Mouse (Mus musculus) mouse trophoblast stem cell (cell line): ENCODE results near the gene Sumf1.

Source experiments
- in situ Hi-C, 2 experiments: fragments of 300-500 bp; cut with MseI, MboI; formaldehyde crosslinking; loops; 2 replicates in 1 of 2; 3 replicates in 1 of 2; pipeline ENCODE4 v1.15.1; 2025

Gene Sumf1

DNA sequence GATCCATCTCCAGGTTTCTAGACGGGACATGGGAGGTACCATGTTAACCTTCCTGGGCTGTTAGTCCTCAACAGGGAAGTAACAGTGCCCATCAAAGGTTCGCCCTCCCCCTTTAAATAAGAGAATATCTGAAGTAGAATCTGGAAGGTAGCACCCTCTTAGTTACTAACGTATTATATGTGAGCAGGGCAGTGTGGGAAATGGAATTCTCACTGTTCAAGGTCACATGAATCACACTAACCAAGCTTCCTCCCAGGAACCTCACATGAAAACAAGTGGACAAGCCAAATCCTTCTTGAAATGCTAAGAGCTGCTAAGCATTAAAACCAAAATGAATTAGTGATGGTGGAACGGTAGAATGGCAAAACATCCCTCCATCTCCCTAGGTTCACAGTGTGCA is 38.7 kb downstream of the Sumf1 start:
- in situ Hi-C loops: no loop called here

DNA sequence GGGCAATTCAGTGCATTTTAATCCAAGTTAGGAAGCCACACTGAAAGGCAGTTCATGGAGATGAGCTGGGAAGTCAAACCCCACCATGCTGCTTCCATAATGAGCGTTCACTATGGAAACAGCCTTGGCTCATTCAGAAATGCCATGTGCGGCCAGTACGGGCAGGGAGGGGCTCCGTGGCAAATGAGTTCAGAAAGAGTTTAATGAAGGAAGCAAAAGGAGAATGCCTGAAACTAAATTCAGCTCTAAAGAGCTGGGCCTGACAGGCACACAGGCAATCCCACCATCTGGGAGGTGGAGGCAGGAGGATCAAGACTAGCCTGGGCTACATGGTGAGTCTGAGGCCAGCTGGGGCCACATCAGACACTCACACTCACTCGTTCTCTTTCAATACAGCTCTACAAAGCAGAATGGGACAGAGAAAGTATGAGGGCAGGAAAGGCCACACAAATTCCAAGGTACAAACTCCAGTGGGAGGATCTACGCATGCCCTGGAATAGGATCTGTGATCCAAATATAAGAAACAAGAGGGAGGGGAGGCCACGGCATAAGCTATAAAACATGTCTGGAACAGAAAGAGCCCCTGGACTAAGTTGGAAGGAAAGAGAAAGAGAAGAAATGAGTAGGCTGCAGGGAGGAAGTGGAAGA is 39.3 kb downstream of the Sumf1 start:
- in situ Hi-C loops: no loop called here

DNA sequence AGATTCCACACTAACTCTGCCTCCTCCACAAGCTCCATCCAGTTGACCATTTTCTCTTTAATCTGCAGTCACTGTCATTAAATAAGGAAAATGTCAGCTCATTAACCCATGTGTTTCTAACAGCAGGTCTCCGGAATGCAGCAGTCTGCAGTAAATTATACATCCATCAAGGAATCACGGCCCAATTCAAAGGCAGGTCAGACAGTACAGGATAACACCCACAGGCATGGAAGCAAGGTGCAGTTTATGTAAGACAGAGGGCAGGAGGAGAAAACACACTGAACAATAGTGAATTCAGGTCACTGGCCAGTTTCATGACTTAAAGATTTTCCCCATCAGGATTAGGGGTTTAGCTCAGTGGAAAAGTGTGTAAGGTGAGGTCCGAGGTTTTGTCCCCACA is 40.1 kb downstream of the Sumf1 start:
- in situ Hi-C loops: no loop called here

DNA sequence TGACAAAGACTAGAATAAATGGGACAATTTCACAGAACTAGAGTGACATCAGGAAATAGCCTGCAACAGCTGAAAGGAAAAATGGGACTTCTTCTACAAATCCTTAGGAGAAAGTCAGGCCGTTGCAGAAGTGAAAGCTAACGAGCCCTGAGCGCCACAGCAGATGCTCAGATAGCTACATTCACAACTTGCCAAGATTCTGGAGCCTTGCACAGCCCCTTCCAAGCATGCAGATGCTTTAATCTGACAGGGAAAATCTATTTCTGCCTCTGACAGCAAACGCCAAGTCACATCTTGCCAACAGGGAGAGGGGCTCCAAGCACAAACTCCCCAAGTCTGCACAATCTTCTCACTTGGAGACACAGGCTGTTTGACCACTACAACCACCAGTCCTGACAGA is 42.6 kb downstream of the Sumf1 start:
- in situ Hi-C loops: no loop called here

DNA sequence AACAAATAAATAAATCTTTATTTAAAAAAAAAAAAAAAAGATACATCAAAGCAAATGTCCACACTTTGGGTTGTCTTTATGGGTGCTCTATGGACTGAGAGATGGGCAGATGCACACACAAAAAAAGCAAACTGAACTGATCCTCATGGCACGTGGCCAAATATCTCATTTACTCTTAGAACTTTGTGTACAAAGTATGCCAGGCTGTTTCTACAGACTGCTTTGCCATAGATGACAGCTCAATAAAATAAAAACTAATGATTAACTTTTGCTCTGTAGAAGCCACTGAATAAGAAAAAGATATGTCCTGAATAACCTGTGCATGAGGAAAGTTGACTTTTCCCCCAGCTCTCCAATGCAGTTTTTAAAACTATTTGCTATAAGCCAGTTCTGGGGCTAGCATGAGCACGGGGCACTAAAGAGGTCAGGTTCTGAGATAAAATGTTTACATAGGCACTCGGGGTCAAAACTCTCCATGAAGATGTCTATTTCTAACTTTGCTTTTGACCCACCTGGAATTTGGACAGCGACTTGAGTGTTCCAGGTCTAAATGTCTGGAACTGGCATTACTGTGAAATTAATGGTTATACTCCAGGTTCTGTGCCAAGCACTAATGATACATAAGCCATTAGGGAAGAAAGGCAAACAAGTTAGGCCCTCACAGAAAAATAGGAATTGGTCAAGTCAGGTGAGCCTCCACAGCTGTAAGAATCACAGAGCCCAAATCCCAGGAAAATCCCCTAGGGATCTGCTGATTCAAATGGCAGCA is 44.5 kb downstream of the Sumf1 start:
- in situ Hi-C loops: no loop called here

DNA sequence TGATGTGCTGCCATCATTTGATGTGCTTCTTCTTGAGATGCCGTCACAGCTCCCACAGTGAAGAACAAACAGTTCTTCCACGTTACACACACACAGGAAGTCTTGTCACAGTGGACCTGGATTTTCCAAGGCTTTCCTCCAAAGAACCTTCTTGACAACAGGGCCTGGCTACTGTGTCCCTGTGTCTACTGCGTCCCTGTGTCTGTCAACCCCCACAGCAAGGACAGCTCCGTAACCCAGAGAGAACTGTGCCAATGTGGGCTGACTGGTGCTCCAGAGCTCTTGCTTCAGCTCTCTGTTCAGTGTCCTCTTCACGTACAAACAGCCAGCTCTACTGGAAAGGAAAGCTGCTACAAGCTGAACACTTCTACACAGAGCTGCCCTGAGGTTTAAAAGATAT is 48.4 kb downstream of the Sumf1 start:
- in situ Hi-C loops: no loop called here

DNA sequence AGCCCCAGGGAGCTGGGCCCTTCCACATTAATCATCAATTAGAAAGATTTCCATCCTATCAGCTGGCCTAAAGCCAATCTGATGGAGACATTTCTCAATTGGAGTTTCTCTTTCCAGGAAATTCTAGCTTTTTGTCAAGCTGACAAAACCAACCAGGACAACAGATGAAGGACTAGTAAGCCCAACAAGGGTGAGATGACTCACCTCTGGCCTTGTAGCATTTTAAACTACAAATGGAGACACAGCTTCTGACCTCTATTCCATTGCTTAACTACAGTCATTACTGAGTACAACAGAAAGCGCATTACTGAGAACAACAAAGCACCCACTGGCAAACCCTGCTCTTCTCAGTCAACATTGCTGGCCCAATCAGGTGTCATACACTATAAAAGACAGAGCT is 49.1 kb downstream of the Sumf1 start:
- in situ Hi-C loops: no loop called here

DNA sequence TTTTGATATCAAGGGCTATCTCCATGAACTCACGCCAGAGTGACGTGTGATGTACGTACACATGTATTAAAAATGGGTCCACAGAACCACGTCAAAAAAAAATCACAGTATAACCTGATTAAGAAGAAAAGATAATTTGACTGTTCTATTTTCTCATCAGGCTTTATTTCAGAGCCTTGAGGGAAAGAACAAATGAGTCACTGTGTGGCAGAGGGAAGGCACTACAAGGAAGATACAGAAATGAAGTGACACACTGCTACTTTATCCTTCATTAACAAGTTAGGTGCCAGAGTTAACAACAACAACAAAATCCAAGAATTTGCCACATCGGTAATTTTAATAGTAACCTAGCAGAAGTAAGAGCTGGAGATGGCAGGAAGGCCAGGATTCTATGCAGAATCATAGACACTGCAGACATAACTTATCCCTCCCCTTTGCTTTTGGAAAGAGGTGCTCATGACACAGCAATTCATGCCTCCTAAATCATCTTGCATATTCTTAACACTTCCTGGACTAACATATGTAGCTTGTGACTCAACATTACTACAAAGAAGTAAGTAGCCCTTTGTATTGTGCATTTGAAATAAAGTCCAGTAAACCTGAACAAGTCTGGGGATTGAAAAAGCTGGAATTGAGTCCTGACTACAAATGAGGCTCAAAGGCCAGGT is 53.0 kb downstream of the Sumf1 start:
- in situ Hi-C loops: no loop called here

DNA sequence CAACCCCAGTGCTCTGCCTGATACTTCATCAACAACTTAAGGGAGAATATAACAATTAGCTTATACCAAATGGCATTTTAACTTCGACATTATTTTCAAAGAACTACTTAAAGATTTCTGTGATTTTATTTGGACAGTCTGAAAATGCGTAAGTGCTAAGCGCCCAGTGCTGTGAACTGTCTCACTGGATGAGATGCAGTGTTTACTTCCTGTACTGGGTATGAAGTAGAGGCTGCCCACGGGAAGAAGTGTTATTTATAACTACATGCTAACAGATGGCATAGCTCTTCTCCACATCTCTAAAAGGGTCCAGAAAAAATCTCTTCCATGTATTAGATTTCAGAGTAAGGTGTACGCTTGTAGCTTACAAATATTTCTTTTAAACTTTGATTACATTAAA is 54.7 kb downstream of the Sumf1 start:
- in situ Hi-C loops: no loop called here

DNA sequence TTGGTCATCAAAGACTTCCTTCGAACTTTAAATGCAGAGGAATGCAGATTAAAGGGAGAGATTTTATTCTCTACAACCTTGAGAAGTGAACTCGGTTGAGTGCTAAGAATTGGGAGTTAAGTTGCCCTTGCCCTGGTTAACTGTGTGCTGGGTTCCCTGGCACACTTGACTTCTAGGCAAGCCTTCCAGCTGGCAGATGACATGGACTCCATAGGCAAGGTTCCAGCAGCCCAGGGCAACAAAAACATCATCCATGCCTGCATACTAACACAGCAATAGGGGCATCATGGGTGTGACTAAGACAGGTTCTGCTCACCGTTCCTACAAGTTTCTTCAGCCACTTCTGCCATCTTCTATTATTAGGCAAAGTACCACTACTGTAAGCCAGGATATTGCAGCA is 58.8 kb downstream of the Sumf1 start:
- in situ Hi-C loops: no loop called here

DNA sequence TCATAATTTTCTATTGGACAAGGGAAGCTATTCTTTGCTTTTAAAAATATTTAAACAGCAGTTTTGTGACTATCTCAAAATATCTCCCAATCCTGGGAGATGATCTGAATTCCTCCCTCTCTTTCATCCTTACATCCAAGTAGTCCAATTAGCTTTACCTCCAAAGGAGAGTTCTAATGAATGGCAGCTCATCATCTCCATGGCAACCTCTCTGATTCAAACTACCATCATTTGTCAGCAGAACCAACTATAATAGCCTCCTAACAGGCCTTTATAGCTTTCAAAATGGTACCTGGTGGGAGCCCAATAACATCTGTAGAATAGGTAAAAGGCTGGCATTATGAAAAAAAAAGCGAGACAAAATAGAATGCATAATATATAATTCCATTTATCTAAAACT is 59.9 kb downstream of the Sumf1 start:
- in situ Hi-C loops: no loop called here

DNA sequence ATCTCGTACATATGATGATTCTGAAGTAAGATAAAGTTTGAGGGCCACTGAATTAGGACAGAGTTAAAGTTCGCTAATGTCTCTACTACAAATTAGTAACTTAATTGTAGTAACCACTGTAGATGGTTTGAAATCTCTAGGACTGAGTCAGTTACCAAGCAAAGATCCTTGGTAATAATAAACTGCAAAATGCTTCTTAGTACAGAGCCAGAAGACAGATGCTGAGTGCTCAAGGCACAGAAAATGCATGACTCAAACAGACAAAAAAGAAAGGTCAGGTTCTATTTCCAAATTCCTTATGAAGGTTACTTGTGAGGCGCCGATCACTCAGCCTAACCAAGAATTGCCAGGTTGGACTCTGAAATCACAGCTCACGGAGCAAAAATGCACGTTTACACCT is 67.5 kb downstream of the Sumf1 start:
- in situ Hi-C loops: no loop called here

DNA sequence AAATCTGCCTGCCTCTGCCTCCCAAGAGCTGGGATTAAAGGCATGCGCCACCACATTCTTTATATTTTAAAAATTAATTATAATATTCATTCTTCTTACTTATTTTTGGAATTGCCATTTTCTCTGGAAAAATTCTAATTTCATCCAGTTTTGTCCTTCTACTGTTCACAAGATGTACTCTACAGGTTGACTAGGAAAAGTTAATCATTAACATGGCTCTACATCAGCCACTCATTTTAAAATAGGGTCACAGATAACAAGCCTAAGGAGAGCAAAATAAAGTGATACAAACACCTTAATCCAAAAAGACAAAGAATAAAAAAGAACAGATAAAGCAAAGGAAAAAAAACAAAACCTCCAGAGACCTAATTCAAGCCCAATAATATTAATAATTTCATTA is 70.4 kb downstream of the Sumf1 start:
- in situ Hi-C loops: no loop called here

DNA sequence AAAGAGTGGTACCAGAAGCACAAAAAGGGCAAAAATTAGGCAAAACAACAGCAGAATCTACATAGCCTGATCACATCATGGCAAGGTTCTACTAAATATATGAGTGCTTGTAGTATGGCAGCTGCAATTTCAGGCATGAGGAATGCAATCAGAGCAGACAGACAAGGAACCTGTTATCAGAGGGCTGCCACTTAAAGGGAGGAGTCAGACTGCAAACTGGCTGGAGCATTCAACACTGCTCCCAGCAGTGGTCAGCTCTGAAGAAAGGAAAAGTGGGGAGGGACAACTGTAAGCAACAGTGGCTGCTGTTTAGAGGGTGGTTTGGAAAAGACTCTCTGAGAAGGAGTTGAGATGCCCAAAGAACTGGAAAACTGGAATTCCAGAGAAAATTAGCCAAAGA is 73.7 kb downstream of the Sumf1 start:
- in situ Hi-C loops: no loop called here

DNA sequence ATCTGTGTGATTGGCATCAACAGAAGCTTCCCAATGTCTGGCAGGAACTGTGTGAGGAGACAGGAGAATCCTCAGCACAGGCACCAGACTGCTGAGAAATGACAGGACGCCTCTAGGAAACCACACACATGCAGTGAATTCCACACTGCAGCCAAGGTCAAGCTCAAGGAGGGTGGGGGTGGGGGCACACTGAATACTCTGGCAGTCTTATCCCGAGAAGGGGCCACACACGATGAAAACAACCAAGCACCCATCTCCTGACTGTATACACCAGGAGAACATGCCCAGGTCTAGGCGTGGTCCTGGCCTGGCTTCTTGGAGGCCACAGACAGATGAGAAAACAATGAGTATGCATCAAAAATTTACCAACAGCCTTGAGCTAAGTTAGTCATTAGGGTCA is 75.0 kb downstream of the Sumf1 start:
- in situ Hi-C loops: no loop called here

DNA sequence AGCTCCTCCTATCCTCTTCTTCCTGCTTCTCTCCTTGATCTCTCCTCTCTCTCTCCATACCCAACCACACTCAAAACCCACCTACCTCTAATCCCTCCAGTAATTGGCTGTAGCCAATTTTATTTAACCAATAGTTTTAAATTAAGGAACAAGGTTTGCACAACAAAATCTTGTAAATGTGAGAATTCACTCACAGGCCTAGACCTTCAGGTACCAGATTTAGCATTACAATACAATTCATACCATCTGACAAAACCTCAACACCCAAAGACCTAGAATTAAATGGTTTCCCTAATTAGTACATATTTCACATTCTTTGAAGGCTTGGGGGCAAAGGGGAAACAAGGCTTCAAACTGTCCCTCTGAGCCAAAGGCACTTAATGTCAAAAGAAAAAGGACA is 78.0 kb downstream of the Sumf1 start:
- in situ Hi-C loops: loop anchor here in 1 of 2 experiments (10.0 kb wide), 1 partner anchor 297 kb away; no protein-coding TSS in a partner anchor

DNA sequence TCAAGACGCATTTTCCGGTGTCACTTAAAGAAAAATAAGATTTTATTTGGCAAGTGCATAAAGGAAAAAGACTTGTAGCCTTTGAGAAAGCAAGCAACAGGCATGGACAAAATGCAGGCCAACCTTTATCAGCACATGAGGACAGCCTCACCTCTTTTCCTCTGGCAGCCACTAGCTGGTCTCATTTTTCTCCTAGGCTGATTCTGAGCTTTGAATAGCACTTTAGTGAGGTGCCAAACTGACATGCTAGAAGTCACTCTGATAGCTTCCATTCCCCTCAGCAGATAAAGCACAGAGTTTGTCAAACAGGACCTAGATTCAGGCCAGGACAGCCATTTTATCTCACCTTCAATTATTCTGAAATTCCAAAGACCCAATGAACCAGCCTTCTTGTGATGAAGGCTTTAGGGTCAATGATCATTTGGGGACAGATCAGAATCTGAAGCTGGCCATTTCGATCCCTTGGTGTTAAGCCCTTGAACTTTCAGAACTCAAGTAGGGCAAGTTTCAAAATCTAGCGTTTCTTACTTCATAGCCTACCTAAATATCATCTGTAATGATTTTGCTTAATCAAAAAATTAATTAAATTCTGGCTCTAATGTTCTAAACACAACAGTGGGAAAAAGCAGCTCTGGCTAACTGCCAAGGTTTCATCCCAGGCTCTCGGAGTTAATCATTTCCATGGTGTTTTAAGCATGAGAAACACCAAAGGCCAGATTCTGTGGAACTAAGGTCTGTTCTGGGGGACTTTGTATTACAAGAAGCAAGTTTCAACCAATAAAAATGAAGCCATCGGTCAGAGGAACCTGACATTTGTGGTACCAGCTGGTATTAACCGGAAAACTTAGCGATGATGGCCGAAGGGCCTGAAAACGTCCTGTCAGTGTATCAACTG is 83.2 kb downstream of the Sumf1 start:
- in situ Hi-C loops: loop anchor here in 1 of 2 experiments (10.0 kb wide), 1 partner anchor 303 kb away; no protein-coding TSS in a partner anchor

DNA sequence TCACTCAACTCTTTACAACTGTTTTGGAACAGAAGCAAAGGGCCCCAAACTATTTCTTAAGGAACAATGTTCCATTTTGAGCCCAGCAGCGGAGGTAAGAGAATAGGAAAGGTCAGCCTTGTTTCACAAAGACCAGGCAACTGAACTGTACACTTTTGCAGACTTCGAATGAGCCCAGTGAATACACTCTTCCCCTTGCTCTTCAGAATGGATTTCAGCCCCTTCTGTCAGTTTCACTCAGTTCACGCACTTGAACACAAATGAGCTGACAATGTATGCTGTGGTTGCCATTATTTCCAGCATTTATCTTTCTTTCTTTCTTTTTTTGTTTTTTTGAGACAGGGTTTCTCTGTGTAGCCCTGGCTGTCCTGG is 86.5 kb downstream of the Sumf1 start:
- in situ Hi-C loops: loop anchor here in 1 of 2 experiments (5.0 kb wide), 1 partner anchor 308 kb away; no protein-coding TSS in a partner anchor

DNA sequence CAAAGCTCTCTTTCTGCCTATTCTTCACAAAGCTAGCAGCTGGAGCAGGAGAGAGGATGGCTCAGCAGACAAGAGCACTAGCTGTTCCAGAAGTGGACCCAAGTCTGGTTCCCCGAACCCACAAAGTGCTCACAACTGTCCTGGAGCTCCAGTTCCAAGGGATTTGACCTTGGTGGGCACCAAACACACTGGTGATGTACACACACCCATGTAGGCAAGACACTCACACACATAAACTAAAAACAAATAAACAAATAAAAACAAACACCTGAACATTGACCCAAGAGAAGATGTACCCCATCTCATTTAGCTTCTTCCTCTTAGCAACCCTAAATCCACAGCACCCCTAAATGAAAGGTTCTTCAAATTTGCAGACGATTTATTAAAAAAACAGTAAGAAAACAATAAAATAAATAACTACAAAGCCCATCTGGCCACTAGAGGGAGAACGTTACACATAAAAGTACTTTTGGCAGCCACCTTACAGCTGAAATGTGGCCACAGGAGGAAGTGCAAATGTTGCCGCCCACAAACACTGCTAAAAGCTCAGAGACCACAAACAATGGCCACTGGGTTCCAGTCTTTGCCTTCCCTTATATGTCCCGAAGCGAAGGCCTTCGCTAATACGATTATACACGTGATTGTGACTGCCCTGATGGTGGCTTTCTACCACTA is 87.1 kb downstream of the Sumf1 start:
- in situ Hi-C loops: loop anchor here in 1 of 2 experiments (5.0 kb wide), 1 partner anchor 309 kb away; no protein-coding TSS in a partner anchor

DNA sequence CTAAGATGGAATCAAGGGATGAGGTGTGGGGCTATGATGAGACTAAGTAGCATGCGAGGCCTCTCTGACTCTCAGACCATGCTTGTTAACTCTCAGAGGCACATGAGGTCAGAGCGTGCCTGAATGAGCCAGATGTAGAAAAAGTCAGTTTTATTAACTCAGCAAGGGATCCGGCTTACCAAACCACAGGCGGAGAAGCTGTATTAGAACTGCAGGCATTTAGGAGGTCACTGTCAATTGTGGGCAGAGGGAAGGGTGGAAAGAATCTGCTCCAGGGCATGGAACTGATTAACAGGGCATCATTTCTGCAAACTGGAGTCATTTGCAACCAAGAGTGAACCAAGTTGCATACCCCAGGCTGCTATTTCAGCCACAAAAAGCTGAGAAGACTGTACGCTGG is 89.9 kb downstream of the Sumf1 start:
- in situ Hi-C loops: loop anchor here in 1 of 2 experiments (5.0 kb wide), 1 partner anchor 312 kb away; no protein-coding TSS in a partner anchor

DNA sequence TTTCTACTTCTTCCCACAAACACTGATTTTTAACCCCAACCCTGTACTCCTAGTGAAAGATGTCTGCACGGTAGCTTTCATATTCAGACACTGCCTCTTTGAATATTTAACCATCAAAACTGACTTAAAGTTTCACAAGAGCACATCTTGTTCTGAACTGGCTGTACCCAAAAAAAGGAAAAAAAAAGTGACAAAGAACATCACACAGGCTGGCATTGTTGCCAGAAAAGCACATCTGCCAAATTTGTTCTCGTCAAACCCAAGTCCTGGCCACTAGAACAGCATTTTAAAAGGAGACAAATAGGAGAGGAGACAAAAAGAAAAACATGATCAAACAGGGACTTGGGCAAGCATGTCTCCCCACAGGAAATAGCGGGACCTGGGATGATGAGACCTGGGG is 91.9 kb downstream of the Sumf1 start:
- in situ Hi-C loops: no loop called here
